Mouse (Mus musculus): ENCODE measurements around the gene Amigo1. TPM values are rescaled to one million over a fixed set of nuclear protein-coding genes. Genes with fewer than 3 reads are reported as not detected.

Amigo1 gene
- total and polyA plus RNA-seq, 3 experiments: 0.46 to 0.98 (median 0.66) TPM

DNA sequence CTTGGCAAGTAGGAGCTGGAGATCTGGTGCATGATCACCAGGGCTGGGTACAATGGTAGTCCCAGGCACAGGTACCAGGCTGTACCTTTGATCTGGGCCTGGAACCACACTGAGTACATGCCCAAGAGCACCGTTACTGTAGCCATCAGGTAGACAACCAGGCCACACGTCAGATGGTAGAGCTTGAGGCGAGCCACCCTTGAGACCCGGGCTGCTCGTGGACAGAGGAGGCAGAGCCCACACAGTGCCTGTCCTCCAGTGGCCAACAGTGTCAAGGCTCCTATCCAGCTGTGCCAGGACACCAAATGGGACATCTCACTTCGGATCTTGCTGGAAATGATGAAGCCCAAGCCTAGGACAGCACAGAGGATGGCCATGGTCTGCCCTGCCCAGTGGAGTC lies 13.1 kb downstream of the Amigo1 start:
- DNase-seq (ENCODE audit: low spot score) (no peak), ATAC-seq (ENCODE audit: extremely low read depth, insufficient number of reproducible peaks, low FRiP score, poor library complexity, severe bottlenecking) (no peak)
- Histone ChIP-seq H3K4me3 (ENCODE audit: low read depth, low read length) (peak overlapping the region; percentile 82; the same call in 1 of the 2 replicates), H3K36me3 (replicated peaks) (peaks cover 78% of the 10 kb centered on the region), H3K27me3 (ENCODE audit: insufficient read depth, low read length) (no peaks in the 10 kb centered on the region), H3K4me1 (ENCODE audit: insufficient read depth, low read depth, low read length) (peaks cover 48% of the 10 kb centered on the region), H3K9me3 (replicated peaks) (no peaks in the 10 kb centered on the region)
- TF ChIP-seq GATA2 (IDR thresholded peaks at IDR 0.05; ENCODE audit: borderline replicate concordance, low read depth, low read length) (no peak), TAL1 (conservative IDR thresholded peaks at IDR 0.05; ENCODE audit: low read depth, low read length) (no peak), POLR2AphosphoS5 (IDR thresholded peaks at IDR 0.05; ENCODE audit: insufficient replicate concordance, low read depth, low read length) (no peak), GATA1 (IDR thresholded peaks at IDR 0.05; ENCODE audit: borderline replicate concordance, low read length) (no peak), CTCF (IDR thresholded peaks at IDR 0.05; ENCODE audit: low read depth, low read length) (no peak)

DNA sequence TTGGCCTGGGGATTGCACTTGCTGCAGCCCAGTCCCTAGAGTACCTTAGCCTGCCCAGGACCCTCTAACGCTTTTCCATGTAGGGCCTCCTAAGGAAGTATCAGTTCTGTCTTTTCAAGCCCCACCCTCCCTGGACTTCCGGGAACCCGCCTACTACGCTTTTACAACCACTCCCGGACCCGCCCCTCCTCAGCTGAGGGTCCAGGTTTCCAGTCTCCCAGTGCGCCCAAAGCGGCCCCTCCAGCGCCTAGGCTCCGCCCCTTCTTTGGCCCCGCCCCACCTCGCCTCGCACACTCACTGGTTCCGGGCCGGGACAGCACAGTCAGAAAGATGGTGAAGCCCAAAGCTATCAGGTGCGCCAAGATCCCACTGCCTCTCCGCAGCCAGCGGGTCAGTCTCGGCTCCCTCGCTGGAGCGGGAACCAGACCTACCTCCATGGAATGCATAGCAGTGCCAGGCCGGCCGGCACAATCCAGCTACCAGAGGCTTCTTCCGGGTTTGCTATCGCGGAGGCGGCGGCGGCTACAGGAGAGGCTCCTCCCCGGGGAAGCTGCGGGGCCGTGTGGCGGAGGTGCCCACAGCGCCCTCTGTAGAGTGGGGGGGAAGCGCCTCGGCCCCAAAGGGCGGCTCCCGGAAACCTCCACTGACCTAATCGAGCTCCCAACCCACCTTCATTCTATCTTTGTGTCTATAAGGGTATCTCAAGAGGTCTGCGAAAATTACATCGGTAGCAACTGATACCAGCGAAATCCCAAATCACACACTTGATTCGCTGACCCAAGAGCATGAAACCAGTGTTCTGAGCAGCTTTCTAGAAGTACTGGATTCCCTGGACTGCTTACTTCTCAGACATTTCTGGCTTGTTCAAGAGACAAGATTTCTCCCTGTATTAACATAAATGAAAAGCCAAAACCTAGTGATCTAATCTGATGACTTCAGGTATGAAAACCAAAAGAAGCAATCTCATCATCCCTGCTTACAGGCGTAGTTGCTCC lies 14.5 kb downstream of the Amigo1 start, which contains the start of gene Cyb561d1:
Gene Cyb561d1, minus strand, starts transcription at position 884 of the 995 bp plus-strand sequence.
- Histone ChIP-seq H3K4me3 (ENCODE audit: low read depth, low read length) (peak within 1 kb of the TSS; percentile 82), H3K27me3 (ENCODE audit: insufficient read depth, low read length) (no peaks in the 10 kb centered on the region), H3K36me3 (replicated peaks) (peaks cover 82% of the 10 kb centered on the region), H3K4me1 (ENCODE audit: insufficient read depth, low read depth, low read length) (peaks cover 57% of the 10 kb centered on the region), H3K9me3 (replicated peaks) (no peaks in the 10 kb centered on the region)
- DNase-seq (ENCODE audit: low spot score): peak; percentile 85
- TF ChIP-seq GATA1 (IDR thresholded peaks at IDR 0.05; ENCODE audit: borderline replicate concordance, low read length) (no peak), CTCF (IDR thresholded peaks at IDR 0.05; ENCODE audit: low read depth, low read length) (peak; percentile 22; the same call in 1 of the 2 replicates)
- ATAC-seq (ENCODE audit: extremely low read depth, insufficient number of reproducible peaks, low FRiP score, poor library complexity, severe bottlenecking): peak; percentile 93

DNA sequence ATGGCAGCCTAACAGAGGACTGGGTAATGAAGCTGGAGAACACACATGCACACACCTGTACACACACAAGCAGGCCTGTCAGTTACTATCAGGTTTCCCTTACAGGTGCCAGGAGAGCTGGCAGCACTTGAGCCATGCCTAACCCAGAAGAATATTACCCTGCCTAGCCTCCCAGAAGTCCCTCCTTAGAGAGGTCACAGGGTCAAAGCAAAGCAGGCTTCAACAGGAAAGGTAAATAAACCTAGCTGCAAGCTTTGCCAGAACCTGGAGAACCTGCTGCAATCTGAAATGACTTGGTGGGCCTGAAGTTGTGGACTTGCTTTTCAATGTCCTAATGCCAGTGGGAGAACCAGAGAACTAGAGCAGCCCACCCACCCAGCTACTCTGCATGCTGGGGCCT lies 16.4 kb downstream of the Amigo1 start:
- ATAC-seq (ENCODE audit: extremely low read depth, insufficient number of reproducible peaks, low FRiP score, poor library complexity, severe bottlenecking) (no peak), DNase-seq (ENCODE audit: low spot score) (no peak)
- Histone ChIP-seq H3K4me1 (ENCODE audit: insufficient read depth, low read depth, low read length) (peaks cover 52% of the 10 kb centered on the region), H3K36me3 (replicated peaks) (peaks cover 83% of the 10 kb centered on the region), H3K27me3 (ENCODE audit: insufficient read depth, low read length) (no peaks in the 10 kb centered on the region), H3K9me3 (replicated peaks) (no peaks in the 10 kb centered on the region), H3K4me3 (ENCODE audit: low read depth, low read length) (no peak overlapping the region)
- TF ChIP-seq GATA1 (IDR thresholded peaks at IDR 0.05; ENCODE audit: borderline replicate concordance, low read length): no peak
- no peak for TF ChIP-seq POLR2AphosphoS5 (IDR thresholded peaks at IDR 0.05; ENCODE audit: insufficient replicate concordance, low read depth, low read length)

- H3K9me3 ChIP-seq (replicated peaks): no peaks in the 10 kb centered on the region
- peaks cover 83% of the 10 kb centered on the region for H3K36me3 ChIP-seq (replicated peaks)
- H3K4me3 ChIP-seq (ENCODE audit: low read depth, low read length): no peak overlapping the region
- no peaks in the 10 kb centered on the region for H3K27me3 ChIP-seq (ENCODE audit: insufficient read depth, low read length)
- peaks cover 54% of the 10 kb centered on the region for H3K4me1 ChIP-seq (ENCODE audit: insufficient read depth, low read depth, low read length)
- no peak for TF ChIP-seq GATA1 (IDR thresholded peaks at IDR 0.05; ENCODE audit: borderline replicate concordance, low read length)
- TF ChIP-seq TAL1 (conservative IDR thresholded peaks at IDR 0.05; ENCODE audit: low read depth, low read length): no peak
- TF ChIP-seq CTCF (IDR thresholded peaks at IDR 0.05; ENCODE audit: low read depth, low read length): no peak
- no peak for TF ChIP-seq POLR2AphosphoS5 (IDR thresholded peaks at IDR 0.05; ENCODE audit: insufficient replicate concordance, low read depth, low read length)
- no peak for TF ChIP-seq GATA2 (IDR thresholded peaks at IDR 0.05; ENCODE audit: borderline replicate concordance, low read depth, low read length)
- ATAC-seq (ENCODE audit: extremely low read depth, insufficient number of reproducible peaks, low FRiP score, poor library complexity, severe bottlenecking) (no peak), DNase-seq (ENCODE audit: low spot score) (no peak)
Observed at GRCm38 (mm10) chr3:108203212-108203611, 17.1 kb downstream of the Amigo1 start.

- peaks cover 83% of the 10 kb centered on the region for H3K36me3 ChIP-seq (replicated peaks)
- H3K4me3 ChIP-seq (ENCODE audit: low read depth, low read length): no peak overlapping the region
- no peaks in the 10 kb centered on the region for H3K9me3 ChIP-seq (replicated peaks)
- peak; percentile 91 for TF ChIP-seq CTCF (IDR thresholded peaks at IDR 0.05; ENCODE audit: low read depth, low read length)
- TF ChIP-seq POLR2AphosphoS5 (IDR thresholded peaks at IDR 0.05; ENCODE audit: insufficient replicate concordance, low read depth, low read length): no peak
- TF ChIP-seq TAL1 (conservative IDR thresholded peaks at IDR 0.05; ENCODE audit: low read depth, low read length): no peak
- TF ChIP-seq GATA2 (IDR thresholded peaks at IDR 0.05; ENCODE audit: borderline replicate concordance, low read depth, low read length): no peak
- TF ChIP-seq GATA1 (IDR thresholded peaks at IDR 0.05; ENCODE audit: borderline replicate concordance, low read length): no peak
- DNase-seq (ENCODE audit: low spot score): peak; percentile 37
- no peak for ATAC-seq (ENCODE audit: extremely low read depth, insufficient number of reproducible peaks, low FRiP score, poor library complexity, severe bottlenecking)
- no peaks in the 10 kb centered on the region for H3K27me3 ChIP-seq (ENCODE audit: insufficient read depth, low read length)
- peaks cover 56% of the 10 kb centered on the region for H3K4me1 ChIP-seq (ENCODE audit: insufficient read depth, low read depth, low read length)
Observed at GRCm38 (mm10) chr3:108203621-108204325, 17.6 kb downstream of the Amigo1 start.

- Histone ChIP-seq H3K4me3 (ENCODE audit: low read depth, low read length) (no peak overlapping the region), H3K36me3 (replicated peaks) (peaks cover 78% of the 10 kb centered on the region), H3K27me3 (ENCODE audit: insufficient read depth, low read length) (no peaks in the 10 kb centered on the region), H3K4me1 (ENCODE audit: insufficient read depth, low read depth, low read length) (peaks cover 56% of the 10 kb centered on the region), H3K9me3 (replicated peaks) (no peaks in the 10 kb centered on the region)
- DNase-seq (ENCODE audit: low spot score) (no peak), ATAC-seq (ENCODE audit: extremely low read depth, insufficient number of reproducible peaks, low FRiP score, poor library complexity, severe bottlenecking) (no peak)
- TF ChIP-seq POLR2AphosphoS5 (IDR thresholded peaks at IDR 0.05; ENCODE audit: insufficient replicate concordance, low read depth, low read length) (no peak), CTCF (IDR thresholded peaks at IDR 0.05; ENCODE audit: low read depth, low read length) (no peak), TAL1 (conservative IDR thresholded peaks at IDR 0.05; ENCODE audit: low read depth, low read length) (no peak), GATA1 (IDR thresholded peaks at IDR 0.05; ENCODE audit: borderline replicate concordance, low read length) (no peak), GATA2 (IDR thresholded peaks at IDR 0.05; ENCODE audit: borderline replicate concordance, low read depth, low read length) (no peak)
Observed at GRCm38 (mm10) chr3:108204470-108204869, 18.3 kb downstream of the Amigo1 start.
